Mouse (Mus musculus): Measurements from ENCODE around the gene Rbm39. TPM values are rescaled to one million over a fixed set of nuclear protein-coding genes. Genes with fewer than 3 reads are reported as not detected.

The Rbm39 gene
- polyA plus RNA-seq, 1 experiment: 643 TPM

- no peak for TF ChIP-seq POLR2A (IDR thresholded peaks at IDR 0.05; ENCODE audit: insufficient read depth, low read depth, low read length)
- no peak for TF ChIP-seq CTCF (IDR thresholded peaks at IDR 0.05; ENCODE audit: insufficient read depth, low read depth, low read length)
- Histone ChIP-seq H3K4me1 (ENCODE audit: control insufficient read depth, insufficient read depth, low read length) (peaks cover 2% of the 10 kb centered on the region; the same call in 1 of the 2 replicates), H3K27ac (ENCODE audit: insufficient read depth, low read depth, low read length) (0 out of 2 replicates have a peak overlapping the region, but pooled peaks have one; percentile 64), H3K4me3 (ENCODE audit: insufficient read depth, low read depth, low read length) (no peak overlapping the region)
- WGBS: 57% methylated on average over 2 of the region's 2 CpGs
Measured at GRCm38 (mm10) chr2:156181592-156181991, 1.6 kb upstream of the Rbm39 start.

GRCm38 (mm10) chr2:156180824-156181590, 969 bp upstream of the Rbm39 start:
- peak overlapping the region; percentile 100 for H3K27ac ChIP-seq (ENCODE audit: insufficient read depth, low read depth, low read length)
- H3K4me1 ChIP-seq (ENCODE audit: control insufficient read depth, insufficient read depth, low read length): peaks cover 2% of the 10 kb centered on the region; the same call in 1 of the 2 replicates
- WGBS: 2% methylated on average over 8 of the region's 8 CpGs
- H3K4me3 ChIP-seq (ENCODE audit: insufficient read depth, low read depth, low read length): peak overlapping the region; percentile 57
- no peak for TF ChIP-seq CTCF (IDR thresholded peaks at IDR 0.05; ENCODE audit: insufficient read depth, low read depth, low read length)
- TF ChIP-seq POLR2A (IDR thresholded peaks at IDR 0.05; ENCODE audit: insufficient read depth, low read depth, low read length): no peak

GRCm38 (mm10) chr2:156179796-156180093, 293 bp downstream of the Rbm39 start:
- Histone ChIP-seq H3K27ac (ENCODE audit: insufficient read depth, low read depth, low read length) (peak overlapping the region; percentile 98), H3K4me3 (ENCODE audit: insufficient read depth, low read depth, low read length) (peak overlapping the region; percentile 68), H3K4me1 (ENCODE audit: control insufficient read depth, insufficient read depth, low read length) (peaks cover 2% of the 10 kb centered on the region; the same call in 1 of the 2 replicates)
- TF ChIP-seq CTCF (IDR thresholded peaks at IDR 0.05; ENCODE audit: insufficient read depth, low read depth, low read length) (no peak), POLR2A (IDR thresholded peaks at IDR 0.05; ENCODE audit: insufficient read depth, low read depth, low read length) (no peak)
- WGBS: under 1% methylated on average over 40 of the region's 41 CpGs

GRCm38 (mm10) chr2:156179046-156179795, 817 bp downstream of the Rbm39 start:
- WGBS: under 1% methylated on average over 47 of the region's 47 CpGs
- H3K27ac ChIP-seq (ENCODE audit: insufficient read depth, low read depth, low read length): peak overlapping the region; percentile 98
- peaks cover 2% of the 10 kb centered on the region; the same call in 1 of the 2 replicates for H3K4me1 ChIP-seq (ENCODE audit: control insufficient read depth, insufficient read depth, low read length)
- TF ChIP-seq POLR2A (IDR thresholded peaks at IDR 0.05; ENCODE audit: insufficient read depth, low read depth, low read length): 0 out of 2 replicates have a peak, but pooled peaks have one; percentile 9
- no peak for TF ChIP-seq CTCF (IDR thresholded peaks at IDR 0.05; ENCODE audit: insufficient read depth, low read depth, low read length)
- peak overlapping the region; percentile 68 for H3K4me3 ChIP-seq (ENCODE audit: insufficient read depth, low read depth, low read length)

- TF ChIP-seq POLR2A (IDR thresholded peaks at IDR 0.05; ENCODE audit: insufficient read depth, low read depth, low read length): no peak
- TF ChIP-seq CTCF (IDR thresholded peaks at IDR 0.05; ENCODE audit: insufficient read depth, low read depth, low read length): no peak
- peaks cover 2% of the 10 kb centered on the region; the same call in 1 of the 2 replicates for H3K4me1 ChIP-seq (ENCODE audit: control insufficient read depth, insufficient read depth, low read length)
- 13% methylated on average over 7 of the region's 7 CpGs for WGBS
- H3K4me3 ChIP-seq (ENCODE audit: insufficient read depth, low read depth, low read length): peak overlapping the region; percentile 33
- H3K27ac ChIP-seq (ENCODE audit: insufficient read depth, low read depth, low read length): no peak overlapping the region
Measured at GRCm38 (mm10) chr2:156177651-156178050, 2.4 kb downstream of the Rbm39 start.

GRCm38 (mm10) chr2:156177079-156177478, 3.0 kb downstream of the Rbm39 start:
- 25% methylated on average over 6 of the region's 6 CpGs for WGBS
- TF ChIP-seq POLR2A (IDR thresholded peaks at IDR 0.05; ENCODE audit: insufficient read depth, low read depth, low read length) (no peak), CTCF (IDR thresholded peaks at IDR 0.05; ENCODE audit: insufficient read depth, low read depth, low read length) (no peak)
- Histone ChIP-seq H3K27ac (ENCODE audit: insufficient read depth, low read depth, low read length) (no peak overlapping the region), H3K4me3 (ENCODE audit: insufficient read depth, low read depth, low read length) (no peak overlapping the region), H3K4me1 (ENCODE audit: control insufficient read depth, insufficient read depth, low read length) (peaks cover 2% of the 10 kb centered on the region; the same call in 1 of the 2 replicates)

- H3K4me1 ChIP-seq (ENCODE audit: control insufficient read depth, insufficient read depth, low read length): no peaks in the 10 kb centered on the region
- TF ChIP-seq POLR2A (IDR thresholded peaks at IDR 0.05; ENCODE audit: insufficient read depth, low read depth, low read length) (no peak), CTCF (IDR thresholded peaks at IDR 0.05; ENCODE audit: insufficient read depth, low read depth, low read length) (no peak)
- H3K27ac ChIP-seq (ENCODE audit: insufficient read depth, low read depth, low read length): no peak overlapping the region
- WGBS: 87% methylated on average over 5 of the region's 5 CpGs
- no peak overlapping the region for H3K4me3 ChIP-seq (ENCODE audit: insufficient read depth, low read depth, low read length)
Measured at GRCm38 (mm10) chr2:156166557-156166956, 13.5 kb downstream of the Rbm39 start.

- H3K4me1 ChIP-seq (ENCODE audit: control insufficient read depth, insufficient read depth, low read length): no peaks in the 10 kb centered on the region
- no peak overlapping the region for H3K27ac ChIP-seq (ENCODE audit: insufficient read depth, low read depth, low read length)
- no peak for TF ChIP-seq CTCF (IDR thresholded peaks at IDR 0.05; ENCODE audit: insufficient read depth, low read depth, low read length)
- TF ChIP-seq POLR2A (IDR thresholded peaks at IDR 0.05; ENCODE audit: insufficient read depth, low read depth, low read length): no peak
- WGBS: 100% methylated on average over 1 of the region's 1 CpGs
- H3K4me3 ChIP-seq (ENCODE audit: insufficient read depth, low read depth, low read length): no peak overlapping the region
Measured at GRCm38 (mm10) chr2:156165478-156165877, 14.6 kb downstream of the Rbm39 start.

GRCm38 (mm10) chr2:156151538-156151937, 28.5 kb downstream of the Rbm39 start:
- Histone ChIP-seq H3K27ac (ENCODE audit: insufficient read depth, low read depth, low read length) (no peak overlapping the region), H3K4me3 (ENCODE audit: insufficient read depth, low read depth, low read length) (no peak overlapping the region), H3K4me1 (ENCODE audit: control insufficient read depth, insufficient read depth, low read length) (no peaks in the 10 kb centered on the region)
- TF ChIP-seq POLR2A (IDR thresholded peaks at IDR 0.05; ENCODE audit: insufficient read depth, low read depth, low read length): no peak
- no peak for TF ChIP-seq CTCF (IDR thresholded peaks at IDR 0.05; ENCODE audit: insufficient read depth, low read depth, low read length)

Measured in olfactory bulb, adult 2 months (tissue).